Mouse (Mus musculus) stomach, postnatal 0 days (tissue): ENCODE data around the gene Fbxo11.

Source experiments
- CTCF ChIP-seq: IDR thresholded peaks from 2 replicates; pipeline ENCODE4 v1.5.1; 2016; ENCODE audit warnings: antibody characterized with exemption, low read depth, mild to moderate bottlenecking, moderate library complexity
- EP300 ChIP-seq: optimal IDR thresholded peaks from 2 replicates; pipeline ENCODE3; 2016; ENCODE audit warnings: antibody characterized with exemption

DNA sequence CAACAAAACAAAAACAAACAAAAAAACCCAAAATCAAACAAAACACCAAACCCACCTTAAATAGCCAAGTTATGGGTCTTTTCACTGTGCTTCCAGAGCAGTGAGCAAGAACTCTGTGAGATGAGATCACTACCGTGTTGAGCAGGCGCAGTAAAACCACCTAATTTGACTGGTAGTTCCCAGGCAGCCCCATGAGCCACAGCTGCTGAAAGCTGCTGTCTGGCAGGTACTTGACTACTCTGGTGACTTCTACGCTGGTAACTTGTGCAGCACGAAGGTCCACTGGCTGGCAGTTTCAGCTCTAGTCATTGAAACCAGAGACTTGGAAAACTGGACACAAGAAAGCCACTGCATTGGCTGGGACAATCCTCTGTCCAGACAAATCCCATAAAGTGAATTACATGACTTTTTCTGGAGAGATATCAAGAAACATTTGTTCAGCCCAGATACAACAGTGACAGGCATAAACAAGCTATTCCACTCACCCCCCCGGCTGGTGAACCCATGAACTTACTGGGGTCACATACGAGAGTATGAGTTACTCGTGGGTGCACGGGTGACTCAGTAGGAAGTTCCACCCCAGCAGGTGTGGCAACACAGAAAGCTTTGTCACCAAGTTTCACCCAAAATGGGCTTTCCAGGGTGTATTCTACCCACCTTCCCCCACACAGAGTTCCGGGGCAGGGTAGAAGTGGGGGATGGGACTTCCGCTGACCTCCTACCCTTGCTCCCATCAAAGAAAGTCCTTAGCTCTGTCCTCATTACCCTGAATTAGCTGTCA is 47.0 kb upstream of the Fbxo11 start:
- TF ChIP-seq EP300 (no peak), CTCF (no peak)
